Mouse (Mus musculus) liver, embryonic 18 days (tissue): Measurements from ENCODE around the gene Pbld2. TPM values are rescaled to one million over a fixed set of nuclear protein-coding genes. Genes with fewer than 3 reads are reported as not detected.

Experiments used
- polyA plus RNA-seq: library from polyadenylated mRNA; depleted of rRNA; stranded (reverse); fragments of >200 nt; gene quantifications from 2 replicates; pipeline ENCODE4 v1.2.3, GENCODE M21; 2012; rRNA removed

Gene Pbld2
- 6.1 and 7.4 TPM in 2 replicates for polyA plus RNA-seq

DNA sequence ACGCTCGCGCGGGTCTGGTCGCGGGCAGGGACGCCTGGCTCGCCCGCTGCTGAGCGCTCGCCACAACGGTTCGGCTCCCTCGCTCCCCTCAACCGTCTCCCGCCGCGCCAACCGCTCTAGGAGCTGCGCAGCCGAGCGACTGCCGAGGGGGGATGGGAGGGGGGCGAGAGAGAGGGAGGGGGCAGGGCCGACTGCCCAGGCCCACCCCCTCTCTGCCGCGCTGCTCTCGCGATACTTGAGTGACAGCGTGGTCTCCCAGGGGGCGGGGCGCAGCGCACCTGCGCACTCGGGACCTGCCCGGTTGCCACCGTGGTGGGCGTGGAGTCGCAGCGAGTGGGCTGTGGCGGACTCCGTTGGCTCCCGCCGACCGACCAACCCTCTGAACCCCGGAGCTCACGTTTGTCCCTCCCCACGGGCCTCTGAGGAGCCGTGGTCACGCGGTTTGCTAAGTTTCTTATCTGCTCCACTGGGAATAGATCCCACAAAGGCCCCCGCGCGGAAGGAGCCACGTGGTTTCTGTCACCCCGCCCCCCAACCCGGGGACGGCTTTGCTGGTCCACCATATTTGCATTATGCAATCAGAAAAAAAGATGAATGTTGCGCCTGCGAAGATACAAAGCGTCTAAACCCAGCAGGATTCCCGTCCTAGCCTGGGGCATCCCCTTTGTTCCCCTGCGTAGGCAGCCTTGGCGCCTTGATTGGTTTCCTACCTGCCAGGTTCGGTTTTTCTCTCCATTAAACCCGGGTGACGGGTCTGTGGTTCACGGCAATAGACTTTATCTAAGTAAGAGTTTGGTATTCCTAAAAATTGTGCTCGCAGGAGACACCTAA lies at the start of gene Pbld2, which contains the start of gene Hnrnph3:
Gene Pbld2 (plus strand): TSS at position 567 of the 831 bp plus-strand sequence.
Gene Hnrnph3 (minus strand): TSS at position 469 of the 831 bp plus-strand sequence.

DNA sequence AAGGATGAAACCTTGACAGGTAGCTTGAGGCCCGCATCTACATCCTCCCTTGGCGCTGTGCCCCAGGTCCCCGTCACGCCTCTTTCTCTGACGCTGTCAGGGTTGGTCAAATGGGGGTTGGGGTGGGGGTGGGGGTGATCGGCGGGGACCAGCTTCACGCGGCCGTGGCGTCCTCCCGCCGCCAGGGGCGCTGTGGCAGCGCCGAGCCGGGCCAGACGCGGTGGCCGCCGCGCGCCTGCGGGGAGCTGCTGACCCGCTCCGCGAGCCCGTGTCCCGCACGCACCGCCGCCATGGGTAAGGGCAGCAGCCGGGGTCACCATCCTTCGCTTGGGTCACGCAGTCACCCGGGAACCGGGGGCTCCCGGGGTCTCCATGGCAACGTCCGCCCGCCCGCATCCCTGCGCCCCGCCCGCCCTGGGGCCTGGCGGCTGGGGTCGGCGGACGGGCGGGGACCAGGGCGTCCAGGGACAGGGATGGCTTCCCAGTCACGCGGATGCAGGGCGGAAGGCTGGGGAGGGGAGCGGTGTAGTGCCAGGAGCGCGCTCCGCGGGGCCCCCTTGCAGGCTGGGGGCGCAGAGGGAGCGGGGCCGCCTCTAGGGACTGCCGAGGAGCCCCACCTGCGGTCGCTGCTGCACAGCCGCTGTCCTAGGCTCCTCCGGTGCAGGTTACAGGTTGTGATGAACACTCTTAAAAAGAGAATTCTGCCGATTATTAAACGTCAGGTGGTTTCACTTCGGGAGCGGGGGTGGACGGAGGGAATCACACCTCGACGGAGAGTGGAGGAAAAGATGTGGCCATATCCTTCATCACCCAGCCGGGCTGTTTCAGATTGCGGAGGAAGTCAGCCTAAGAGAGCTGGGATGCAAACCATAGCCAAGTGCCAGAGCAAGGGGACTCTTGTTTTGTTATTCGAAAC lies 43.8 kb upstream of the Pbld2 start, which contains the start of gene Rufy2:
Gene Rufy2 (plus strand): TSS at position 185 of the 916 bp plus-strand sequence.

DNA sequence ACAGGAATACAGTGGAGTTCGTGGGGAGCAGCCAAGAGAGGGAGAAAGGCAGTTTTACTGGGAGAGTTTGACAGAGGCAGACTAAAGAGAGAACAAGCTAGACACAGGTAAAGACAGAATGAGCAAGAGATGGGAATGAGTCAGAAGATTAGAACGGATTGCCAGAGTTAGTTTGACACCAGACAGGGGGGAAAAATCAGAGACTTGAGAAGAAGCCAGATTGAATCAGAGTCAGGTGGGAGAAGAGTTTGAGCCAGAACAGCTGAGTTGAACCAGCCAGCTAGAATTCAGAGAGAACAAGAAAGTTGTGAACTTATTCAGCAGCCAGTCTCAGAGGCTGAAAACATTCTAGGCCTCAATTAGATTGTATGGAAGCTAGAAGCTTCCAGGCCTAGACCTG lies 35.7 kb downstream of the Pbld2 start, which contains the start of gene Pbld1:
Gene Pbld1 (plus strand): TSS at position 301 of the 400 bp plus-strand sequence.

DNA sequence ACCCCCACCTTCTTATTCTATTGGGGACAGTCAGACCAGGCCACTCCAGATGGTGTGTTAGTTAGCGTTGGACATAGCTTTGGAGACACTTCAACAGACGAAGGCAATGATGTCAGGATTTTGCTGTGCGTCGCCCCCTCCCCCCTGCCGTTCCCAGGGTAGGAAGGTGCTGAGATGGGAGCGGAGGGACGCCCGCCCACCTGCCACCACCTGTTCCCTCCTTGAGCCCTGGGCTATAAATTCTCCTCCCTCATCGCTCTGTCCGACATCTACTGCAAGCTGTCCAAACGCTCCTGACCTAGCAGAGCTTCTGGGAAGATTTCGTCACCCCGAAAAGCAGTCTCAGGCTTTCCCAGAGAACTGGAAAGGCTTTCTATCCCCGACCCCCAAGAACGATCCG lies 75.4 kb downstream of the Pbld2 start, which contains the start of gene Atoh7:
Gene Atoh7 (plus strand): TSS at position 131 of the 400 bp plus-strand sequence.

Other genes with a start within 250 kb of the Pbld2 start
- 22.2 and 24.3 TPM in 2 replicates for gene Ccar1, start 232.0 kb upstream of the Pbld2 start, polyA plus RNA-seq
- 0.19 and 0.36 TPM in 2 replicates for gene Tet1, start 115.3 kb upstream of the Pbld2 start, polyA plus RNA-seq
- 7.2 and 7.5 TPM in 2 replicates for gene Slc25a16, start 103.7 kb upstream of the Pbld2 start, polyA plus RNA-seq
- gene Dna2, start 77.3 kb upstream of the Pbld2 start, polyA plus RNA-seq = 14.9 and 15.6 TPM in 2 replicates
- gene Rufy2, start 44.1 kb upstream of the Pbld2 start, polyA plus RNA-seq = 1.6 and 1.8 TPM in 2 replicates
- 18.0 and 21.2 TPM in 2 replicates for gene Hnrnph3, start 98 bp upstream of the Pbld2 start, polyA plus RNA-seq
- gene Pbld1, start 35.8 kb downstream of the Pbld2 start, polyA plus RNA-seq = 92.1 and 101 TPM in 2 replicates
- 0.08 TPM in 2 replicates for gene Atoh7, start 75.3 kb downstream of the Pbld2 start, polyA plus RNA-seq
- gene Mypn, start 179.6 kb downstream of the Pbld2 start, polyA plus RNA-seq = 0.01 TPM in 2 replicates
- gene Herc4, start 219.5 kb downstream of the Pbld2 start, polyA plus RNA-seq = 20.6 and 23.7 TPM in 2 replicates